Mouse (Mus musculus) limb, embryonic 13.5 days (tissue): ENCODE results near the gene Vmn2r29. TPM values are rescaled to one million over a fixed set of nuclear protein-coding genes. Genes with fewer than 3 reads are reported as not detected.

Experiments
- polyA plus RNA-seq: library from polyadenylated mRNA; unstranded; fragments of >200 nt; fragmentation: Nextera tagmentation; extraction: Ambion mirVana; gene quantifications from 2 replicates; pipeline ENCODE4 v1.2.1, GENCODE M21; 2015

Vmn2r29 gene
- polyA plus RNA-seq, 1 experiment from 2014 or later: 1.9 TPM

Other genes starting within 250 kb of the Vmn2r29 start
- gene Zfp954, start 125.8 kb downstream of the Vmn2r29 start, polyA plus RNA-seq: 14.7 and 16.7 TPM in 2 replicates
- gene Zfp773, start 110.6 kb downstream of the Vmn2r29 start, polyA plus RNA-seq: 3.3 and 3.9 TPM in 2 replicates
- gene Zfp418, start 76.0 kb downstream of the Vmn2r29 start, polyA plus RNA-seq: 3.4 and 3.7 TPM in 2 replicates
- 10.0 TPM in 2 replicates for gene Zfp772, start 37.3 kb downstream of the Vmn2r29 start, polyA plus RNA-seq
- gene Gm45844, start 31.0 kb upstream of the Vmn2r29 start, polyA plus RNA-seq: 4.6 and 4.9 TPM in 2 replicates
- gene Clcn4, start 53.5 kb upstream of the Vmn2r29 start, polyA plus RNA-seq: 47.7 and 50.5 TPM in 2 replicates
- gene Vmn2r30, start 90.3 kb upstream of the Vmn2r29 start, polyA plus RNA-seq: 0.03 TPM in 1 of 2 replicates, not detected in the other
- gene Gm45783, start 127.2 kb upstream of the Vmn2r29 start, polyA plus RNA-seq: 0.51 and 0.57 TPM in 2 replicates
- gene Vmn2r31, start 152.4 kb upstream of the Vmn2r29 start, polyA plus RNA-seq: 0.01 TPM in 1 of 2 replicates, not detected in the other
- gene Vmn2r32, start 232.7 kb upstream of the Vmn2r29 start, polyA plus RNA-seq: not detected in 2 replicates